Mouse (Mus musculus): ENCODE results near the gene Gm813.

- no peak for TF ChIP-seq CTCF (IDR thresholded peaks at IDR 0.05; ENCODE audit: control insufficient read depth, insufficient read depth, insufficient replicate concordance, low read depth, low read length)
- TF ChIP-seq POLR2A (IDR thresholded peaks at IDR 0.05; ENCODE audit: control insufficient read depth, low read depth, low read length), result no peak
Measured at GRCm38 (mm10) chr16:58616878-58617277, at the start of gene Gm813.
